Mouse (Mus musculus) CH12.LX (cell line): ENCODE data around the gene Birc2.

ENCODE experiments used
- SMC3 ChIP-seq: IDR thresholded peaks from 2 replicates; pipeline ENCODE4 v1.6.1; 2011; ENCODE audit warnings: low read depth, low read length, improper control_type of control experiment
- UBTF ChIP-seq: IDR thresholded peaks from 2 replicates; pipeline ENCODE4 v1.6.1; 2012; ENCODE audit warnings: low read depth, mild to moderate bottlenecking, inconsistent platforms, low read length, improper control_type of control experiment, moderate library complexity

DNA sequence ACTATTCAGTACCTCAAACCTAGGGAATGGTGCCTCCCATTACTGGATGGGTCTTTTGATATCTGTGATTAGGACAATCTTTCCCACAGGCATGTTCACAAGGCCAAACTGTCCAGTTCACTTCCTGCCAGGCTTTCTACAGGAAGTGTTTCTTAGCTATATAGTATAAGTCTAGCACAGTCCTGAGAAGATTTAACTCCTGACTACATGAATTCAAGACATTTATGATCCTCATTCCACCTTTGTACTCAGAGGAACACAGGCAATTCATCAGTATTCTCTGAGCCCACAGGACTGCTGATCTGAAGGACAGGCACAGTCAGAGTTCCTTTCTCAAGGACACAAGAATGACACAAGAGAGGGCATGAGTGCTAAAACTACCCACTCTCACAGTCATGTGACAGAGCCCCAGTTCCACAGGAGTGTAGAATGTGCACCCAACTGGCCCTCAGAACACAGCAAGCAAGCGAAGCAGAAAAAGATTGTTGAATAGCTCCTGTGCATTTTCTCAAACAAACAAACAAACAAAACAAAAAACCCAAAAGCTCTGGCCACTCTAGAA is 45.5 kb upstream of the Birc2 start:
- TF ChIP-seq UBTF (no peak), SMC3 (no peak)
